Mouse (Mus musculus) ES-E14 (cell line): Measurements from ENCODE around the gene Nkiras1. TPM values are rescaled to one million over a fixed set of nuclear protein-coding genes. Genes with fewer than 3 reads are reported as not detected.
"Not testable (repeated sequence)": the region's sequence is repeated elsewhere in the genome, so short reads cannot be mapped to it uniquely, and the experiment has no call there.

ENCODE experiments used
- DNase-seq: peaks from one replicate; pipeline ENCODE4 v3.0.0-alpha.2; 2013; ENCODE audit warnings: low read depth, low spot score
- H3K27ac ChIP-seq: 2 replicates; pipeline ENCODE4 v1.5.1; 2012; ENCODE audit warnings: low read depth, mild to moderate bottlenecking, low read length, moderate library complexity, mixed read lengths; ENCODE audit not compliant: poor library complexity, insufficient read depth, severe bottlenecking
- H3K36me3 ChIP-seq: 2 replicates; pipeline ENCODE4 v1.6.1; 2012; ENCODE audit warnings: mild to moderate bottlenecking, low read length, moderate library complexity, mixed read lengths; ENCODE audit not compliant: control insufficient read depth, poor library complexity, insufficient read depth, severe bottlenecking
- H3K4me1 ChIP-seq, 2 experiments: fragments of 150-350 bp in 1 of 2; sonication (generic) in 1 of 2; 2 replicates each; pipeline ENCODE4 v1.6.1; 2012; ENCODE audit warnings: low read length in 2 of 2, mild to moderate bottlenecking in 1 of 2, mixed read lengths in 1 of 2; ENCODE audit not compliant: control insufficient read depth in 2 of 2, insufficient read depth in 2 of 2, poor library complexity in 1 of 2
- H3K4me3 ChIP-seq, 2 experiments: fragments of 150-350 bp in 1 of 2; sonication (generic) in 1 of 2; 2 replicates each; pipeline ENCODE4 v1.5.1; 2012; ENCODE audit warnings: low read length in 2 of 2, low read depth in 1 of 2, mild to moderate bottlenecking in 1 of 2, mixed read lengths in 1 of 2; ENCODE audit not compliant: insufficient read depth in 1 of 2, poor library complexity in 1 of 2, severe bottlenecking in 1 of 2
- H3K9ac ChIP-seq: 2 replicates; pipeline ENCODE4 v1.6.1; 2012; ENCODE audit warnings: low read depth, mild to moderate bottlenecking, low read length, mixed read lengths; ENCODE audit not compliant: poor library complexity, insufficient read depth, severe bottlenecking
- H3K9me3 ChIP-seq: fragments of 150-350 bp; sonication (generic); 2 replicates; pipeline ENCODE4 v1.6.1; 2012; ENCODE audit warnings: low read depth, mild to moderate bottlenecking, low read length; ENCODE audit not compliant: control insufficient read depth, insufficient read depth
- CHD2 ChIP-seq: IDR thresholded peaks from 2 replicates; pipeline ENCODE4 v1.6.1; 2014; ENCODE audit warnings: mild to moderate bottlenecking, low read depth, low read length, inconsistent platforms
- HCFC1 ChIP-seq: IDR thresholded peaks from 2 replicates; pipeline ENCODE4 v1.6.1; 2012; ENCODE audit warnings: low read length, inconsistent platforms, borderline replicate concordance; ENCODE audit not compliant: insufficient read depth
- MAFK ChIP-seq: IDR thresholded peaks from 2 replicates; pipeline ENCODE4 v1.6.1; 2014; ENCODE audit warnings: mild to moderate bottlenecking, low read depth, low read length, inconsistent platforms; ENCODE audit not compliant: insufficient read depth
- ZC3H11A ChIP-seq: IDR thresholded peaks from 2 replicates; pipeline ENCODE4 v1.6.1; 2012; ENCODE audit warnings: low read depth, mild to moderate bottlenecking, inconsistent platforms, low read length, borderline replicate concordance
- ZNF384 ChIP-seq: IDR thresholded peaks from 2 replicates; pipeline ENCODE4 v1.6.1; 2012; ENCODE audit warnings: low read depth, low read length, inconsistent platforms
- in situ Hi-C, 2 experiments: fragments of 600-800 bp; cut with MboI; formaldehyde crosslinking; loops; one replicate each; pipeline ENCODE4 v1.15.1; 2025; ENCODE audit warnings: low sequenced_read_pairs in 2 of 2, inconsistent platforms in 1 of 2; ENCODE audit not compliant: unreplicated experiment in 2 of 2
- total RNA-seq: library from RNA; depleted of rRNA; stranded (reverse); fragments of 300-350 nt; gene quantifications from 2 replicates; pipeline ENCODE4 v1.2.3, GENCODE M21; 2012

Gene Nkiras1
- total RNA-seq, 1 experiment: 8.1 TPM

- no peak for DNase-seq
- no peaks in the 10 kb centered on the region for H3K36me3 ChIP-seq
- H3K27ac ChIP-seq: no peak overlapping the region
- H3K9ac ChIP-seq: no peak overlapping the region
- no peaks in the 10 kb centered on the region; a peak in 1 of 4 replicates for H3K4me1 ChIP-seq
- TF ChIP-seq MAFK: no peak
- no peak for TF ChIP-seq ZNF384
- no peak for TF ChIP-seq HCFC1
- no peak for TF ChIP-seq ZC3H11A
- no peak for TF ChIP-seq CHD2
- no peaks in the 10 kb centered on the region for H3K9me3 ChIP-seq
- in situ Hi-C loops: no loop called here
- no peak overlapping the region for H3K4me3 ChIP-seq
These were observed 37.9 kb upstream of the Nkiras1 start for GRCm38 (mm10) chr14:18233076-18233475.

DNA sequence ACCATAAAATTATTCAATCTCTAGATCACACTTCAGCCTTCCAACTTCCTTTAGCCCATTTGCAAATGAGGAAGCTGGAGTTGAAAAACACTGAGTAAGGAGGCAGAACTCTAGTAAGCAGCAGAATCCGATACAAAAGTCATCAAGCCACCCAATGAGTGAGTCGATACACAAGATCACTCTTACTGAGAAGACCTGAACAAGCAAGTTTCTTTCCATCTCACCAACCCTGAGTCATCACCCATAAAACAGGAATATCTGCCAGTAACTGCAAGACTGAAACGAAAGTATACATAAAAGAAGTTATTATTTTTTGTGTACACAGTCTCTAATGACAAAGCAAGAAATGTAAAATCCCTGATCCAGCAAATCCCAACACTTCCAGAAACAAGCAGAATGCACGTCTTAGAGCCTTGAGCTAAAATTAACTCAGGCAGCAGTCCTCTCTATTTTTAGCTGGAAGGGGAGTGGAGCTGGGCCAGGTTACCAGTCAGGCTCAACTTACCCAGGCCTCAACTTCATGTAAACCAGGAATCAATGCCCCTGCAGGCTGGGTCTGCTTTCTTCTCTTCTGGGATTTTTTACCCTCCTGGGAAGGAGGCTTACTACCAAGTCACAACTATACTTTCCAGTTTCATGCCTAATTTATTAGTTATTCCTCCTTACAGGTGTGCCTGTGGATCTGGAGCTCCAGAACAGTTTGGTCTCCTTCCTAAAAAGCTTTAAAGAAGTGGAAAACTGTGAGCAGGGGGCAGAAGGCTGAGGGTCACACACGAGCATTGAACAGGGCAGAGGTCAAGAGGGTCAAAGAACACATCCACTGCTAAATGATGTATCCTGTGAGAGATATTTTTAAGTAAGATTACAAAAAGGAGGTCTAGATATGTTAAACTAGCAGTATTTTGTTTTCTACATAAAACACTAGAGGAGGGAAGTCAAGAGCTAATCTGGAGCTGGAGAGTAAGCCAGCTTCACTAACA is 36.7 kb upstream of the Nkiras1 start:
- H3K9me3 ChIP-seq: no peaks in the 10 kb centered on the region
- in situ Hi-C loops: no loop called here
- no peaks in the 10 kb centered on the region for H3K36me3 ChIP-seq
- H3K27ac ChIP-seq: no peak overlapping the region
- TF ChIP-seq CHD2 (no peak), MAFK (no peak), HCFC1 (no peak), ZNF384 (no peak), ZC3H11A (no peak)
- H3K4me3 ChIP-seq: no peak overlapping the region
- no peaks in the 10 kb centered on the region; a peak in 1 of 4 replicates for H3K4me1 ChIP-seq
- no peak for DNase-seq
- no peak overlapping the region for H3K9ac ChIP-seq

- H3K27ac ChIP-seq, H3K36me3 ChIP-seq, H3K4me1 ChIP-seq, H3K4me3 ChIP-seq, DNase-seq, H3K9me3 ChIP-seq, in situ Hi-C loops, H3K9ac ChIP-seq: not testable (repeated sequence)
These were observed 34.3 kb upstream of the Nkiras1 start for GRCm38 (mm10) chr14:18236496-18237235.

- no peak for DNase-seq
- in situ Hi-C loops: no loop called here
- Histone ChIP-seq H3K9ac (no peak overlapping the region), H3K4me1 (no peaks in the 10 kb centered on the region; a peak in 2 of 4 replicates), H3K4me3 (peak overlapping the region in 1 of 2 experiments; percentile 87; a peak in 2 of 4 replicates), H3K27ac (no peak overlapping the region), H3K9me3 (no peaks in the 10 kb centered on the region), H3K36me3 (no peaks in the 10 kb centered on the region)
- TF ChIP-seq CHD2 (no peak), HCFC1 (no peak), ZC3H11A (no peak), ZNF384 (no peak), MAFK (no peak)
These were observed 33.6 kb upstream of the Nkiras1 start for GRCm38 (mm10) chr14:18237381-18237780.
